Comparison of ENCODE assay signal across 9 mouse cellular contexts in genomic region chr7:141292583-141293388, GRCm38 (mm10). TPM values are rescaled to one million over a fixed set of nuclear protein-coding genes. Genes with fewer than 3 reads are reported as not detected.
DNase-seq lines count a peak whose midpoint lies in the region; ATAC-seq lines count a peak whose summit lies in the region.
"Had no signal": no experiment of that assay in that cellular context is flagged by ENCODE, and none has a peak within 500 bp of the region (broad histone marks: within the 10 kb centered on the region; RNA-seq: fewer than 3 reads in every experiment).

No protein-coding gene starts in this region.

- no peak for DNase-seq in lung, postnatal 14 days
- DNase-seq in midbrain, embryonic 10.5 days (ENCODE audit: low spot score), result peak; percentile 45
- peak; percentile 74 for DNase-seq in testis, postnatal 14 days (ENCODE audit: low spot score)
- DNase-seq in thymus, postnatal 14 days, result no peak
- no peak for DNase-seq in lung, postnatal 10 days
- DNase-seq: gastrocnemius, postnatal 14 days had no signal

- H3K27ac ChIP-seq in lung, embryonic 15.5 days, result no peak overlapping the region
- H3K27ac ChIP-seq in forebrain, embryonic 12.5 days, result no peak overlapping the region
- peak overlapping the region; percentile 74; the same call in 1 of the 2 replicates for H3K27ac ChIP-seq in midbrain, embryonic 10.5 days (replicated peaks)

- 44% methylated on average over 15 of the region's 15 CpGs for WGBS in lung, embryonic 15.5 days
- 27% methylated on average over 15 of the region's 15 CpGs for WGBS in forebrain, embryonic 12.5 days
- 19% methylated on average over 15 of the region's 15 CpGs for WGBS in midbrain, embryonic 10.5 days

- peak overlapping the region; percentile 47; the same call in 1 of the 2 replicates for H3K9ac ChIP-seq in lung, embryonic 15.5 days
- peak overlapping the region; percentile 61; the same call in 1 of the 2 replicates for H3K9ac ChIP-seq in forebrain, embryonic 12.5 days

- no peaks in the 10 kb centered on the region for H3K9me3 ChIP-seq in lung, embryonic 15.5 days
- no peaks in the 10 kb centered on the region for H3K9me3 ChIP-seq in forebrain, embryonic 12.5 days
- H3K9me3 ChIP-seq in midbrain, embryonic 10.5 days (replicated peaks), result no peaks in the 10 kb centered on the region

- ATAC-seq in lung, embryonic 15.5 days (ENCODE audit: borderline replicate concordance, extremely low read depth, low FRiP score, low TSS enrichment), result no peak
- no peak for ATAC-seq in forebrain, embryonic 12.5 days (ENCODE audit: low FRiP score)
- ATAC-seq: Patski had no signal

- H3K36me3 ChIP-seq in lung, embryonic 15.5 days, result peaks cover 5% of the 10 kb centered on the region; the same call in 1 of the 2 replicates
- H3K36me3 ChIP-seq in forebrain, embryonic 12.5 days (replicated peaks), result peaks cover 15% of the 10 kb centered on the region; the same call in 1 of the 2 replicates
- peaks cover 15% of the 10 kb centered on the region for H3K36me3 ChIP-seq in midbrain, embryonic 10.5 days

- H3K4me3 ChIP-seq in lung, embryonic 15.5 days, result peak overlapping the region; percentile 47; the same call in 1 of the 2 replicates
- peak overlapping the region; percentile 41 for H3K4me3 ChIP-seq in forebrain, embryonic 12.5 days (replicated peaks)
- peak overlapping the region; percentile 61 for H3K4me3 ChIP-seq in midbrain, embryonic 10.5 days

- peaks cover 58% of the 10 kb centered on the region for H3K27me3 ChIP-seq in lung, embryonic 15.5 days
- peaks cover 69% of the 10 kb centered on the region for H3K27me3 ChIP-seq in forebrain, embryonic 12.5 days
- H3K27me3 ChIP-seq in midbrain, embryonic 10.5 days (ENCODE audit: low read depth, poor library complexity, severe bottlenecking), result peaks cover 74% of the 10 kb centered on the region
- H3K27me3 ChIP-seq: Patski had no signal

- peak overlapping the region; percentile 97 for H3K4me2 ChIP-seq in lung, embryonic 15.5 days
- peak overlapping the region; percentile 77 for H3K4me2 ChIP-seq in forebrain, embryonic 12.5 days

- H3K4me1 ChIP-seq in lung, embryonic 15.5 days, result peaks cover 31% of the 10 kb centered on the region
- H3K4me1 ChIP-seq in forebrain, embryonic 12.5 days, result peaks cover 31% of the 10 kb centered on the region
- H3K4me1 ChIP-seq in midbrain, embryonic 10.5 days, result peaks cover 37% of the 10 kb centered on the region

RNA-seq across cellular contexts. Expression of gene Drd4, which starts 1.0 kb away (rescaled TPM):
- 0.49 and 0.57 TPM in 2 replicates for polyA plus RNA-seq in lung, embryonic 15.5 days (2015; fragmentation: Nextera tagmentation; extraction: Ambion mirVana)
- 0.38 and 0.60 TPM in 2 replicates for polyA plus RNA-seq in forebrain, embryonic 12.5 days (2016; fragmentation: Nextera tagmentation; extraction: Ambion mirVana)
- 0.32 and 0.62 TPM in 2 replicates for polyA plus RNA-seq in midbrain, embryonic 10.5 days (2016; fragmentation: Nextera tagmentation; extraction: Ambion mirVana)
- polyA plus RNA-seq: Patski had no signal

RNA-seq across cellular contexts. Expression of gene Sct, which starts 13.9 kb away (rescaled TPM):
- polyA plus RNA-seq in lung, embryonic 15.5 days (2015; fragmentation: Nextera tagmentation; extraction: Ambion mirVana), result 2.3 and 2.6 TPM in 2 replicates
- polyA plus RNA-seq in forebrain, embryonic 12.5 days (2016; fragmentation: Nextera tagmentation; extraction: Ambion mirVana), result 0.70 TPM in 1 of 2 replicates, not detected in the other
- polyA plus RNA-seq in midbrain, embryonic 10.5 days (2016; fragmentation: Nextera tagmentation; extraction: Ambion mirVana), result 0.79 and 2.4 TPM in 2 replicates
- polyA plus RNA-seq: Patski had no signal

RNA-seq across cellular contexts. Expression of gene Cdhr5, which starts 16.2 kb away (rescaled TPM):
- not detected in 2 replicates for polyA plus RNA-seq in lung, embryonic 15.5 days (2015; fragmentation: Nextera tagmentation; extraction: Ambion mirVana)
- polyA plus RNA-seq in forebrain, embryonic 12.5 days (2016; fragmentation: Nextera tagmentation; extraction: Ambion mirVana), result not detected in 2 replicates
- not detected in 2 replicates for polyA plus RNA-seq in midbrain, embryonic 10.5 days (2016; fragmentation: Nextera tagmentation; extraction: Ambion mirVana)
- polyA plus RNA-seq: Patski had no signal

RNA-seq across cellular contexts. Expression of gene Irf7, which starts 26.5 kb away (rescaled TPM):
- polyA plus RNA-seq in lung, embryonic 15.5 days (2015; fragmentation: Nextera tagmentation; extraction: Ambion mirVana), result 3.0 and 4.6 TPM in 2 replicates
- polyA plus RNA-seq in forebrain, embryonic 12.5 days (2016; fragmentation: Nextera tagmentation; extraction: Ambion mirVana), result 0.69 and 0.83 TPM in 2 replicates
- 0.58 and 1.4 TPM in 2 replicates for polyA plus RNA-seq in midbrain, embryonic 10.5 days (2016; fragmentation: Nextera tagmentation; extraction: Ambion mirVana)

RNA-seq across cellular contexts. Expression of gene Deaf1, which starts 34.7 kb away (rescaled TPM):
- polyA plus RNA-seq in lung, embryonic 15.5 days (2015; fragmentation: Nextera tagmentation; extraction: Ambion mirVana), result 56.0 and 56.2 TPM in 2 replicates
- polyA plus RNA-seq in forebrain, embryonic 12.5 days (2016; fragmentation: Nextera tagmentation; extraction: Ambion mirVana), result 74.0 and 78.4 TPM in 2 replicates
- polyA plus RNA-seq in midbrain, embryonic 10.5 days (2016; fragmentation: Nextera tagmentation; extraction: Ambion mirVana), result 57.4 and 67.2 TPM in 2 replicates

Comparison
In these comparisons a context has a peak if more than half of its experiments do, and no peak if none do; other contexts are left out.
1. DNase-seq: peak in midbrain, embryonic 10.5 days (single experiment) and testis, postnatal 14 days (single experiment); none in lung, postnatal 14 days (single experiment), thymus, postnatal 14 days (single experiment) and lung, postnatal 10 days (single experiment).
2. Peak in every context shown above with its lines, with median percentiles within 50 percentile points of each other: H3K4me3 ChIP-seq.